Mouse (Mus musculus) liver, embryonic 16.5 days (tissue): ENCODE data around the gene Parp9. TPM values are rescaled to one million over a fixed set of nuclear protein-coding genes. Genes with fewer than 3 reads are reported as not detected.
"Not testable (repeated sequence)": the region's sequence is repeated elsewhere in the genome, so short reads cannot be mapped to it uniquely, and the experiment has no call there.

Experiments
- ATAC-seq: fragments of 200-750 bp; cut with Nextera tagmentation; 2 replicates; pipeline ENCODE4 v1.8.0; 2017; ENCODE audit warnings: low read depth, mild to moderate bottlenecking, moderate number of reproducible peaks, moderate library complexity
- H3K27ac ChIP-seq: fragments of 300-500 bp; sonication (generic); 2 replicates; pipeline ENCODE4 v1.5.1; 2014; ENCODE audit warnings: mild to moderate bottlenecking, low read length
- H3K27me3 ChIP-seq: fragments of 300-500 bp; sonication (generic); 2 replicates; pipeline ENCODE4 v1.6.1; 2014; ENCODE audit warnings: low read depth, low read length, mixed read lengths; ENCODE audit not compliant: control insufficient read depth, insufficient read depth
- H3K36me3 ChIP-seq: fragments of 300-500 bp; sonication (generic); 2 replicates; pipeline ENCODE4 v1.6.1; 2014; ENCODE audit warnings: mild to moderate bottlenecking; ENCODE audit not compliant: control insufficient read depth, insufficient read depth
- H3K4me1 ChIP-seq: fragments of 300-500 bp; sonication (generic); 2 replicates; pipeline ENCODE4 v1.6.1; 2014; ENCODE audit warnings: low read depth, low read length, mixed read lengths; ENCODE audit not compliant: control insufficient read depth
- H3K4me2 ChIP-seq: fragments of 300-500 bp; sonication (generic); 2 replicates; pipeline ENCODE4 v1.6.1; 2014; ENCODE audit warnings: low read depth, low read length, mixed read lengths
- H3K4me3 ChIP-seq: fragments of 300-500 bp; sonication (generic); 2 replicates; pipeline ENCODE4 v1.5.1; 2014; ENCODE audit warnings: low read depth, mild to moderate bottlenecking, low read length
- H3K9ac ChIP-seq: fragments of 300-500 bp; sonication (generic); 2 replicates; pipeline ENCODE4 v1.6.1; 2014; ENCODE audit warnings: low read depth, low read length
- H3K9me3 ChIP-seq: fragments of 300-500 bp; sonication (generic); replicated peaks from 2 replicates; pipeline ENCODE4 v1.6.1; 2016; ENCODE audit warnings: low read length; ENCODE audit not compliant: control insufficient read depth
- WGBS: fragments of 180-500 bp; shearing (Covaris S2); extraction: QIAGEN DNeasy Blood & Tissue Kit; methylation state at CpG from one replicate; pipeline ENCODE4 v1.1.7; 2014; ENCODE audit not compliant: insufficient replicate concordance; 5-methylcytosine and 5-hydroxymethylcytosine counted together
- polyA plus RNA-seq: library from polyadenylated mRNA; unstranded; fragments of >200 nt; fragmentation: Nextera tagmentation; extraction: Ambion mirVana; gene quantifications from 2 replicates; pipeline ENCODE4 v1.2.1, GENCODE M21; 2015

Parp9 gene
- polyA plus RNA-seq, 1 experiment from 2014 or later = 7.7 TPM

GRCm38 (mm10) chr16:35941382-35941781, 3.1 kb downstream of the Parp9 start:
- Histone ChIP-seq H3K27ac (no peak overlapping the region), H3K4me1 (peaks cover 11% of the 10 kb centered on the region), H3K4me3 (no peak overlapping the region), H3K4me2 (no peak overlapping the region), H3K9ac (no peak overlapping the region), H3K36me3 (peaks cover 5% of the 10 kb centered on the region; the same call in 1 of the 2 replicates), H3K9me3 (no peaks in the 10 kb centered on the region), H3K27me3 (no peaks in the 10 kb centered on the region)
- ATAC-seq = no peak
- 69% methylated on average over 7 of the region's 7 CpGs for WGBS

DNA sequence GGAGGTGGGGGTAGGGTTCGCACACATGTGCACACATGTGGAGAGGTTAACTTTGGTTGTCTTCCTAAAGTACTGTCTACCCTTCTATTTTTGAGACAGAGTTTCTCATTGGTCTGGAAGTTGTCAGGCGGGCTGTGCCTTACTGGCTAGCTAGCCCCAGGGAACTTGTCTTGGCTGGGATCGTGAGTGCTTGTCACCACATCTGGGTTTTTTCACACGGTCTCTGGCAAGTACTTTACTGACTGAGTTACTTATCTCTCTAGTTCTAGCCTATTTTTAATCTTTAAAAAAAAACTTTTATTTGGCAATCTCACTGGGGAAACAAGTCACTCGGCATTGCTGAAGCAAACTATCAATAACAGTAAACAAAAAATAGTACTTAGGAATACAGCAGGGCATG, 11.0 kb downstream of the Parp9 start:
- no peak overlapping the region for H3K4me3 ChIP-seq
- H3K27me3 ChIP-seq = no peaks in the 10 kb centered on the region
- no peak for ATAC-seq
- WGBS = 64% methylated on average over 5 of the region's 5 CpGs
- H3K4me1 ChIP-seq = no peaks in the 10 kb centered on the region
- peaks cover 2% of the 10 kb centered on the region for H3K36me3 ChIP-seq
- H3K9ac ChIP-seq = no peak overlapping the region
- H3K4me2 ChIP-seq = no peak overlapping the region
- no peaks in the 10 kb centered on the region for H3K9me3 ChIP-seq
- no peak overlapping the region for H3K27ac ChIP-seq

GRCm38 (mm10) chr16:35951216-35951615, 12.9 kb downstream of the Parp9 start:
- Histone ChIP-seq H3K4me1 (no peaks in the 10 kb centered on the region), H3K36me3 (peaks cover 2% of the 10 kb centered on the region), H3K27me3 (no peaks in the 10 kb centered on the region), H3K27ac (no peak overlapping the region), H3K9ac (no peak overlapping the region), H3K9me3 (no peaks in the 10 kb centered on the region), H3K4me2 (no peak overlapping the region), H3K4me3 (no peak overlapping the region)
- 79% methylated on average over 3 of the region's 3 CpGs for WGBS
- ATAC-seq = no peak

DNA sequence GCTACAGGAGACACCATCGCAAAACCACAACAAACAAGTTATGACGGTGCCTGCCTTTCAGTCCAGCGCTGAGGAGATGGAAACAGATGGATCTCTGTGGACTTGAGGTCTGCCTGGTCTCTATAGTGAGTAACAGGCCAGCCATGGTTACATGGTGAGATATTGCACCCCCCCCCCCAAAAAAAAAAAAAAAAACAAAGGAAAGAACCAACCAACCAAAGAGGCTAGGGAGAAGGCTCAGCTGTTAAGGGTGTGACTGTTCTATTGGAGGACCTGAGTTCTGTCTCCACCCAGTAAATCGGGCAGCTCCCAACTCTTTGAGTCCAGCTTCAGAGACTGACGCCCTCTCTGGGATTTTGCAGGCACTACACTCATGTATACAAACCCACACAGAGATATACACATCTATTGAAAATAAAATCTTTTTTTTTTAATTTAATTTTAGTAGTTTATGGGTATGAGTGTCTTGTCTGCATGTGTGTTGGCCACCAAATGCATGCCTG, 14.4 kb downstream of the Parp9 start:
- H3K4me3 ChIP-seq = no peak overlapping the region
- H3K4me2 ChIP-seq = no peak overlapping the region
- no peak overlapping the region for H3K9ac ChIP-seq
- ATAC-seq = no peak
- H3K4me1 ChIP-seq = no peaks in the 10 kb centered on the region
- H3K9me3 ChIP-seq = no peaks in the 10 kb centered on the region
- H3K27me3 ChIP-seq = no peaks in the 10 kb centered on the region
- 67% methylated on average over 5 of the region's 5 CpGs for WGBS
- no peaks in the 10 kb centered on the region; the same call in 1 of the 2 replicates for H3K36me3 ChIP-seq
- no peak overlapping the region for H3K27ac ChIP-seq

- not testable (repeated sequence) for H3K36me3 ChIP-seq, H3K4me1 ChIP-seq
Observed at GRCm38 (mm10) chr16:35965991-35966390, 27.7 kb downstream of the Parp9 start.

GRCm38 (mm10) chr16:35966411-35967115, 28.3 kb downstream of the Parp9 start:
- no peak overlapping the region for H3K4me2 ChIP-seq
- no peak overlapping the region for H3K4me3 ChIP-seq
- 66% methylated on average over 5 of the region's 5 CpGs for WGBS
- no peak overlapping the region for H3K9ac ChIP-seq
- H3K27me3 ChIP-seq = no peaks in the 10 kb centered on the region
- no peak for ATAC-seq
- H3K4me1 ChIP-seq = no peaks in the 10 kb centered on the region
- H3K9me3 ChIP-seq = no peaks in the 10 kb centered on the region
- 0 out of 2 replicates have a peak, but pooled peaks cover 2% of the 10 kb centered on the region for H3K36me3 ChIP-seq
- H3K27ac ChIP-seq = no peak overlapping the region

More at GRCm38 (mm10) chr16:35965991-35966390, 27.7 kb downstream of the Parp9 start:
- not testable (repeated sequence) for H3K27me3 ChIP-seq, ATAC-seq, H3K9ac ChIP-seq, H3K9me3 ChIP-seq, H3K27ac ChIP-seq, H3K4me2 ChIP-seq, H3K4me3 ChIP-seq
- 64% methylated on average over 3 of the region's 4 CpGs for WGBS

GRCm38 (mm10) chr16:35967319-35967718, 29.0 kb downstream of the Parp9 start:
- no peak overlapping the region for H3K27ac ChIP-seq
- H3K4me3 ChIP-seq = no peak overlapping the region
- no peak overlapping the region for H3K4me2 ChIP-seq
- peaks cover 2% of the 10 kb centered on the region; the same call in 1 of the 2 replicates for H3K36me3 ChIP-seq
- no peaks in the 10 kb centered on the region for H3K27me3 ChIP-seq
- no peak overlapping the region for H3K9ac ChIP-seq
- H3K9me3 ChIP-seq = no peaks in the 10 kb centered on the region
- ATAC-seq = no peak
- WGBS = 81% methylated on average over 4 of the region's 4 CpGs
- H3K4me1 ChIP-seq = no peaks in the 10 kb centered on the region

- H3K9ac ChIP-seq = no peak overlapping the region
- H3K27me3 ChIP-seq = no peaks in the 10 kb centered on the region
- ATAC-seq = no peak
- H3K4me2 ChIP-seq = no peak overlapping the region
- H3K4me3 ChIP-seq = no peak overlapping the region
- WGBS = 77% methylated on average over 2 of the region's 2 CpGs
- peaks cover 2% of the 10 kb centered on the region; the same call in 1 of the 2 replicates for H3K36me3 ChIP-seq
- no peak overlapping the region for H3K27ac ChIP-seq
- H3K9me3 ChIP-seq = no peaks in the 10 kb centered on the region
- no peaks in the 10 kb centered on the region for H3K4me1 ChIP-seq
Observed at GRCm38 (mm10) chr16:35968149-35968548, 29.9 kb downstream of the Parp9 start.

- WGBS = 33% methylated on average over 1 of the region's 1 CpGs
- no peaks in the 10 kb centered on the region for H3K9me3 ChIP-seq
- H3K27ac ChIP-seq = no peak overlapping the region
- H3K36me3 ChIP-seq = no peaks in the 10 kb centered on the region; the same call in 1 of the 2 replicates
- no peak overlapping the region for H3K4me2 ChIP-seq
- ATAC-seq = no peak
- no peaks in the 10 kb centered on the region for H3K27me3 ChIP-seq
- H3K4me3 ChIP-seq = no peak overlapping the region
- no peaks in the 10 kb centered on the region for H3K4me1 ChIP-seq
- no peak overlapping the region for H3K9ac ChIP-seq
Observed at GRCm38 (mm10) chr16:35974021-35974420, 35.8 kb downstream of the Parp9 start.
